Mouse (Mus musculus) olfactory bulb, adult 2 months (tissue): ENCODE results near the gene Mecom.

Experiments
- CTCF ChIP-seq: fragments of 200-500 bp; IDR thresholded peaks from 2 replicates; pipeline ENCODE4 v1.5.1; 2012; ENCODE audit warnings: low read depth, mild to moderate bottlenecking, low read length, moderate library complexity; ENCODE audit not compliant: insufficient read depth
- POLR2A ChIP-seq: fragments of 200-500 bp; IDR thresholded peaks from 2 replicates; pipeline ENCODE4 v1.6.1; 2012; ENCODE audit warnings: mild to moderate bottlenecking, low read depth, low read length, moderate library complexity; ENCODE audit not compliant: insufficient read depth

- TF ChIP-seq CTCF = no peak
- TF ChIP-seq POLR2A = no peak
These were observed 556.3 kb downstream of the Mecom start for GRCm38 (mm10) chr3:29991523-29991922.
